Mouse (Mus musculus): ENCODE data around the gene Arf1. TPM values are rescaled to one million over a fixed set of nuclear protein-coding genes. Genes with fewer than 3 reads are reported as not detected.

The Arf1 gene
- polyA plus RNA-seq, 1 experiment from 2014 or later: 617 TPM

GRCm38 (mm10) chr11:59230144-59230760 is 2.2 kb upstream of the Arf1 start:
- 16% methylated on average over 7 of the region's 7 CpGs for WGBS
- ATAC-seq (ENCODE audit: low read depth): no peak

GRCm38 (mm10) chr11:59227604-59228121 is 407 bp downstream of the Arf1 start:
- Histone ChIP-seq H3K9ac (replicated peaks; ENCODE audit: low read depth, low read length) (peak overlapping the region; percentile 98), H3K27ac (ENCODE audit: low read depth, low read length) (peak overlapping the region; percentile 93), H3K4me1 (ENCODE audit: control insufficient read depth, insufficient read depth, low read length) (peaks cover 28% of the 10 kb centered on the region), H3K27me3 (ENCODE audit: control insufficient read depth, insufficient read depth, low read length) (no peaks in the 10 kb centered on the region), H3K4me3 (ENCODE audit: low read depth, low read length) (peak overlapping the region; percentile 100), H3K4me2 (ENCODE audit: low read depth, low read length) (peak overlapping the region; percentile 93), H3K36me3 (ENCODE audit: control insufficient read depth, insufficient read depth, low read length) (no peaks in the 10 kb centered on the region), H3K9me3 (ENCODE audit: control insufficient read depth, low read length) (no peaks in the 10 kb centered on the region)
- WGBS: under 1% methylated on average over 43 of the region's 51 CpGs
- peak; percentile 78 for ATAC-seq (ENCODE audit: low read depth)

More at GRCm38 (mm10) chr11:59230144-59230760, 2.2 kb upstream of the Arf1 start:
- H3K27ac ChIP-seq (ENCODE audit: low read depth, low read length): no peak overlapping the region
- H3K9me3 ChIP-seq (ENCODE audit: control insufficient read depth, low read length): no peaks in the 10 kb centered on the region
- no peaks in the 10 kb centered on the region for H3K27me3 ChIP-seq (ENCODE audit: control insufficient read depth, insufficient read depth, low read length)
- H3K4me2 ChIP-seq (ENCODE audit: low read depth, low read length): no peak overlapping the region
- peaks cover 24% of the 10 kb centered on the region for H3K4me1 ChIP-seq (ENCODE audit: control insufficient read depth, insufficient read depth, low read length)
- H3K36me3 ChIP-seq (ENCODE audit: control insufficient read depth, insufficient read depth, low read length): no peaks in the 10 kb centered on the region
- H3K4me3 ChIP-seq (ENCODE audit: low read depth, low read length): no peak overlapping the region
- H3K9ac ChIP-seq (replicated peaks; ENCODE audit: low read depth, low read length): no peak overlapping the region

- H3K36me3 ChIP-seq (ENCODE audit: control insufficient read depth, insufficient read depth, low read length): no peaks in the 10 kb centered on the region
- peak overlapping the region; percentile 93 for H3K4me2 ChIP-seq (ENCODE audit: low read depth, low read length)
- WGBS: 6% methylated on average over 21 of the region's 21 CpGs
- no peaks in the 10 kb centered on the region for H3K9me3 ChIP-seq (ENCODE audit: control insufficient read depth, low read length)
- no peaks in the 10 kb centered on the region for H3K27me3 ChIP-seq (ENCODE audit: control insufficient read depth, insufficient read depth, low read length)
- H3K4me3 ChIP-seq (ENCODE audit: low read depth, low read length): peak overlapping the region; percentile 100
- no peak for ATAC-seq (ENCODE audit: low read depth)
- peak overlapping the region; percentile 98 for H3K9ac ChIP-seq (replicated peaks; ENCODE audit: low read depth, low read length)
- H3K4me1 ChIP-seq (ENCODE audit: control insufficient read depth, insufficient read depth, low read length): peaks cover 28% of the 10 kb centered on the region
- peak overlapping the region; percentile 93; the same call in 1 of the 2 replicates for H3K27ac ChIP-seq (ENCODE audit: low read depth, low read length)
Measured at GRCm38 (mm10) chr11:59226787-59227603, 1.1 kb downstream of the Arf1 start.

- no peaks in the 10 kb centered on the region for H3K36me3 ChIP-seq (ENCODE audit: control insufficient read depth, insufficient read depth, low read length)
- ATAC-seq (ENCODE audit: low read depth): no peak
- no peak overlapping the region for H3K27ac ChIP-seq (ENCODE audit: low read depth, low read length)
- H3K4me3 ChIP-seq (ENCODE audit: low read depth, low read length): peak overlapping the region; percentile 100
- H3K9me3 ChIP-seq (ENCODE audit: control insufficient read depth, low read length): no peaks in the 10 kb centered on the region
- H3K9ac ChIP-seq (replicated peaks; ENCODE audit: low read depth, low read length): 0 out of 2 replicates have a peak overlapping the region, but pooled peaks have one; percentile 11
- 74% methylated on average over 3 of the region's 3 CpGs for WGBS
- H3K4me1 ChIP-seq (ENCODE audit: control insufficient read depth, insufficient read depth, low read length): peaks cover 28% of the 10 kb centered on the region
- peak overlapping the region; percentile 93 for H3K4me2 ChIP-seq (ENCODE audit: low read depth, low read length)
- H3K27me3 ChIP-seq (ENCODE audit: control insufficient read depth, insufficient read depth, low read length): no peaks in the 10 kb centered on the region
Measured at GRCm38 (mm10) chr11:59226251-59226650, 1.8 kb downstream of the Arf1 start.

GRCm38 (mm10) chr11:59225167-59225566 is 2.9 kb downstream of the Arf1 start:
- H3K9me3 ChIP-seq (ENCODE audit: control insufficient read depth, low read length): no peaks in the 10 kb centered on the region
- H3K4me1 ChIP-seq (ENCODE audit: control insufficient read depth, insufficient read depth, low read length): peaks cover 28% of the 10 kb centered on the region
- WGBS: 87% methylated on average over 2 of the region's 2 CpGs
- no peak overlapping the region for H3K27ac ChIP-seq (ENCODE audit: low read depth, low read length)
- no peaks in the 10 kb centered on the region for H3K36me3 ChIP-seq (ENCODE audit: control insufficient read depth, insufficient read depth, low read length)
- H3K4me3 ChIP-seq (ENCODE audit: low read depth, low read length): no peak overlapping the region
- H3K4me2 ChIP-seq (ENCODE audit: low read depth, low read length): peak overlapping the region; percentile 24; the same call in 1 of the 2 replicates
- no peaks in the 10 kb centered on the region for H3K27me3 ChIP-seq (ENCODE audit: control insufficient read depth, insufficient read depth, low read length)
- no peak overlapping the region for H3K9ac ChIP-seq (replicated peaks; ENCODE audit: low read depth, low read length)
- no peak for ATAC-seq (ENCODE audit: low read depth)

GRCm38 (mm10) chr11:59224470-59224869 is 3.6 kb downstream of the Arf1 start:
- Histone ChIP-seq H3K9me3 (ENCODE audit: control insufficient read depth, low read length) (no peaks in the 10 kb centered on the region), H3K27me3 (ENCODE audit: control insufficient read depth, insufficient read depth, low read length) (no peaks in the 10 kb centered on the region), H3K4me2 (ENCODE audit: low read depth, low read length) (no peak overlapping the region), H3K36me3 (ENCODE audit: control insufficient read depth, insufficient read depth, low read length) (no peaks in the 10 kb centered on the region), H3K9ac (replicated peaks; ENCODE audit: low read depth, low read length) (no peak overlapping the region), H3K4me1 (ENCODE audit: control insufficient read depth, insufficient read depth, low read length) (peaks cover 28% of the 10 kb centered on the region), H3K27ac (ENCODE audit: low read depth, low read length) (no peak overlapping the region), H3K4me3 (ENCODE audit: low read depth, low read length) (no peak overlapping the region)
- 75% methylated on average over 2 of the region's 2 CpGs for WGBS
- no peak for ATAC-seq (ENCODE audit: low read depth)

- H3K4me2 ChIP-seq (ENCODE audit: low read depth, low read length): no peak overlapping the region
- WGBS: 94% methylated on average over 3 of the region's 3 CpGs
- no peaks in the 10 kb centered on the region for H3K27me3 ChIP-seq (ENCODE audit: control insufficient read depth, insufficient read depth, low read length)
- H3K27ac ChIP-seq (ENCODE audit: low read depth, low read length): no peak overlapping the region
- ATAC-seq (ENCODE audit: low read depth): no peak
- H3K4me3 ChIP-seq (ENCODE audit: low read depth, low read length): no peak overlapping the region
- no peaks in the 10 kb centered on the region for H3K36me3 ChIP-seq (ENCODE audit: control insufficient read depth, insufficient read depth, low read length)
- H3K9me3 ChIP-seq (ENCODE audit: control insufficient read depth, low read length): no peaks in the 10 kb centered on the region
- no peak overlapping the region for H3K9ac ChIP-seq (replicated peaks; ENCODE audit: low read depth, low read length)
- H3K4me1 ChIP-seq (ENCODE audit: control insufficient read depth, insufficient read depth, low read length): peaks cover 28% of the 10 kb centered on the region
Measured at GRCm38 (mm10) chr11:59224025-59224424, 4.0 kb downstream of the Arf1 start.

- no peaks in the 10 kb centered on the region for H3K27me3 ChIP-seq (ENCODE audit: control insufficient read depth, insufficient read depth, low read length)
- no peak overlapping the region for H3K4me3 ChIP-seq (ENCODE audit: low read depth, low read length)
- H3K4me1 ChIP-seq (ENCODE audit: control insufficient read depth, insufficient read depth, low read length): peaks cover 24% of the 10 kb centered on the region
- H3K4me2 ChIP-seq (ENCODE audit: low read depth, low read length): no peak overlapping the region
- H3K9me3 ChIP-seq (ENCODE audit: control insufficient read depth, low read length): no peaks in the 10 kb centered on the region
- no peak overlapping the region for H3K27ac ChIP-seq (ENCODE audit: low read depth, low read length)
- ATAC-seq (ENCODE audit: low read depth): no peak
- 94% methylated on average over 4 of the region's 4 CpGs for WGBS
- no peak overlapping the region for H3K9ac ChIP-seq (replicated peaks; ENCODE audit: low read depth, low read length)
- no peaks in the 10 kb centered on the region for H3K36me3 ChIP-seq (ENCODE audit: control insufficient read depth, insufficient read depth, low read length)
Measured at GRCm38 (mm10) chr11:59222306-59222705, 5.8 kb downstream of the Arf1 start.

- Histone ChIP-seq H3K36me3 (ENCODE audit: control insufficient read depth, insufficient read depth, low read length) (no peaks in the 10 kb centered on the region), H3K4me3 (ENCODE audit: low read depth, low read length) (no peak overlapping the region), H3K9ac (replicated peaks; ENCODE audit: low read depth, low read length) (no peak overlapping the region), H3K9me3 (ENCODE audit: control insufficient read depth, low read length) (no peaks in the 10 kb centered on the region), H3K27me3 (ENCODE audit: control insufficient read depth, insufficient read depth, low read length) (no peaks in the 10 kb centered on the region), H3K4me2 (ENCODE audit: low read depth, low read length) (no peak overlapping the region), H3K4me1 (ENCODE audit: control insufficient read depth, insufficient read depth, low read length) (peaks cover 17% of the 10 kb centered on the region), H3K27ac (ENCODE audit: low read depth, low read length) (no peak overlapping the region)
- no peak for ATAC-seq (ENCODE audit: low read depth)
Measured at GRCm38 (mm10) chr11:59221604-59222003, 6.5 kb downstream of the Arf1 start.

Measured in neural tube, embryonic 14.5 days (tissue).